Mouse (Mus musculus) embryonic stem cell, embryonic (primary cell): Measurements from ENCODE around the gene Plekhg4.

Source experiments
- CTCF ChIA-PET, 4 experiments: fragments of 300-600 bp in 2 of 4; fragments of 350-600 bp in 2 of 4; sonication (Branson Sonifier 250); formaldehyde crosslinking; loops; one replicate each; lab custom pipeline; 2022; ENCODE audit warnings: inconsistent platforms in 2 of 4; lab: Charles Lee
- POLR2A ChIA-PET, 4 experiments: fragments of 300-600 bp in 2 of 4; fragments of 350-600 bp in 2 of 4; sonication (Branson Sonifier 250); formaldehyde crosslinking; loops; one replicate each; lab custom pipeline; 2022; ENCODE audit warnings: antibody characterized with exemption in 4 of 4, inconsistent platforms in 1 of 4; lab: Charles Lee

The Plekhg4 gene

GRCm38 (mm10) chr8:105373032-105373431 is at the start of gene Plekhg4:
Gene Plekhg4 (plus strand): TSS chr8:105373274.
- ChIA-PET POLR2A (interaction anchor here in 2 of 4 experiments (0.6 to 1.9 kb wide), 6 partner anchors 9 to 62 kb away, joined by 3 to 5 read pairs (median 3); partner anchors contain the start of gene Slc9a5 (in 1 of the 2)), CTCF (interaction anchor here in 3 of 4 experiments (0.6 to 4.2 kb wide), 7 partner anchors 14 to 119 kb away, joined by 3 to 26 read pairs (median 12); partner anchors contain the start of gene B3gnt9 (in 1 of the 3))

GRCm38 (mm10) chr8:105325641-105326093 is 47.4 kb upstream of the Plekhg4 start:
- ChIA-PET CTCF (interaction anchor here in 1 of 4 experiments (0.6 kb wide), 1 partner anchor 11 kb away, joined by 3 read pairs; no protein-coding TSS in a partner anchor), POLR2A (interaction anchor here in 3 of 4 experiments (1.0 to 3.9 kb wide), 9 partner anchors 8 to 122 kb away, joined by 3 to 28 read pairs (median 6); partner anchors contain the start of genes E2f4 (in 2 of the 3), Fhod1 (in 1 of the 3) and Slc9a5 (in 1 of the 3))

GRCm38 (mm10) chr8:105326141-105326672 is 46.9 kb upstream of the Plekhg4 start, which contains the start of the genes Lrrc29 and Tmem208:
Gene Lrrc29 (minus strand): TSS chr8:105326278.
Gene Tmem208 (plus strand): TSS chr8:105326354.
- CTCF ChIA-PET: interaction anchor here in 3 of 4 experiments (0.6 to 2.3 kb wide), 5 partner anchors 10 to 1089 kb away, joined by 3 to 5 read pairs (median 3); partner anchors contain the start of genes Fhod1 (in 1 of the 3) and Zfp90 (in 1 of the 3)
- POLR2A ChIA-PET: interaction anchor here in 3 of 4 experiments (0.5 to 3.9 kb wide), 16 partner anchors 9 to 190 kb away, joined by 3 to 28 read pairs (median 5); partner anchors contain the start of genes E2f4 (in 2 of the 3), Fhod1 (in 2 of the 3), Slc9a5 (in 2 of the 3) and Elmo3 (in 1 of the 3)

GRCm38 (mm10) chr8:105326968-105327367 is 46.1 kb upstream of the Plekhg4 start:
- CTCF ChIA-PET: interaction anchor here in 3 of 4 experiments (0.5 to 2.3 kb wide), 9 partner anchors 9 to 1088 kb away, joined by 3 to 5 read pairs (median 3); partner anchors contain the start of genes Fhod1 (in 1 of the 3) and Zfp90 (in 1 of the 3)
- POLR2A ChIA-PET: interaction anchor here in 3 of 4 experiments (0.7 to 3.9 kb wide), 16 partner anchors 9 to 57 kb away, joined by 3 to 28 read pairs (median 4); partner anchors contain the start of genes E2f4 (in 2 of the 3), Fhod1 (in 2 of the 3), Slc9a5 (in 2 of the 3) and Elmo3 (in 1 of the 3)

GRCm38 (mm10) chr8:105330325-105330724 is 42.7 kb upstream of the Plekhg4 start:
- CTCF ChIA-PET: no interaction called here
- POLR2A ChIA-PET: interaction anchor here in 2 of 4 experiments (0.7 to 2.1 kb wide), 8 partner anchors 8 to 53 kb away, joined by 3 to 5 read pairs (median 4); partner anchors contain the start of genes Fhod1 (in 2 of the 2) and Slc9a5 (in 1 of the 2)

GRCm38 (mm10) chr8:105331469-105331868 is 41.6 kb upstream of the Plekhg4 start:
- CTCF ChIA-PET: no interaction called here

GRCm38 (mm10) chr8:105331931-105332330 is 41.1 kb upstream of the Plekhg4 start:
- CTCF ChIA-PET: no interaction called here
- POLR2A ChIA-PET: interaction anchor here in 2 of 4 experiments (0.5 to 2.1 kb wide), 5 partner anchors 8 to 27 kb away, joined by 3 to 5 read pairs (median 3); partner anchors contain the start of genes Fhod1 (in 1 of the 2) and Slc9a5 (in 1 of the 2)

More at GRCm38 (mm10) chr8:105331469-105331868, 41.6 kb upstream of the Plekhg4 start:
- POLR2A ChIA-PET: interaction anchor here in 2 of 4 experiments (0.6 to 2.1 kb wide), 7 partner anchors 9 to 27 kb away, joined by 3 to 5 read pairs (median 3); partner anchors contain the start of genes Fhod1 (in 2 of the 2) and Slc9a5 (in 1 of the 2)

- POLR2A ChIA-PET: interaction anchor here in 2 of 4 experiments (0.5 to 1.6 kb wide), 4 partner anchors 10 to 28 kb away, joined by 3 to 5 read pairs (median 3); no protein-coding TSS in a partner anchor
- CTCF ChIA-PET: no interaction called here
These were observed 40.6 kb upstream of the Plekhg4 start for GRCm38 (mm10) chr8:105332523-105332922.

- CTCF ChIA-PET: interaction anchor here in 3 of 4 experiments (0.5 to 2.1 kb wide), 13 partner anchors 10 to 1712 kb away, joined by 3 to 14 read pairs (median 4); partner anchors contain the start of genes Fhod1 (in 1 of the 3), Pdf (in 1 of the 3), Slc9a5 (in 1 of the 3) and Tppp3 (in 1 of the 3)
- POLR2A ChIA-PET: interaction anchor here in 3 of 4 experiments (0.6 to 4.1 kb wide), 27 partner anchors 9 to 256 kb away, joined by 3 to 32 read pairs (median 4); partner anchors contain the start of genes Fhod1 (in 3 of the 3), Slc9a5 (in 3 of the 3), Lrrc29 (in 2 of the 3) and Tmem208 (in 2 of the 3)
These were observed 36.5 kb upstream of the Plekhg4 start for GRCm38 (mm10) chr8:105336373-105337130.

GRCm38 (mm10) chr8:105338992-105339391 is 34.1 kb upstream of the Plekhg4 start:
- ChIA-PET POLR2A (interaction anchor here (0.5 to 4.1 kb wide), 9 partner anchors 9 to 132 kb away, joined by 3 to 32 read pairs (median 4); partner anchors contain the start of genes Fhod1 (in 3 of the 4), Lrrc29 (in 2 of the 4), Tmem208 (in 2 of the 4) and E2f4 (in 1 of the 4)), CTCF (interaction anchor here in 1 of 4 experiments (1.0 to 1.3 kb wide), 2 partner anchors 9 to 31 kb away, joined by 3 to 4 read pairs; partner anchors contain the start of gene Fhod1)

GRCm38 (mm10) chr8:105339886-105340635 is 33.0 kb upstream of the Plekhg4 start:
- CTCF ChIA-PET: interaction anchor here in 2 of 4 experiments (0.6 to 1.3 kb wide), 3 partner anchors 8 to 108 kb away, joined by 3 to 7 read pairs (median 4); partner anchors contain the start of gene Fhod1 (in 1 of the 2)
- POLR2A ChIA-PET: interaction anchor here in 3 of 4 experiments (0.6 to 4.1 kb wide), 7 partner anchors 8 to 349 kb away, joined by 3 to 32 read pairs (median 3); partner anchors contain the start of genes Fhod1 (in 2 of the 3), E2f4 (in 1 of the 3) and Slc9a5 (in 1 of the 3)

- CTCF ChIA-PET: no interaction called here
These were observed 31.7 kb upstream of the Plekhg4 start for GRCm38 (mm10) chr8:105341399-105341798.

GRCm38 (mm10) chr8:105342768-105343167 is 30.3 kb upstream of the Plekhg4 start:
- POLR2A ChIA-PET: interaction anchor here in 3 of 4 experiments (0.6 to 1.3 kb wide), 4 partner anchors 10 to 47 kb away, joined by 3 to 4 read pairs (median 4); partner anchors contain the start of gene Exoc3l (in 1 of the 3)
- CTCF ChIA-PET: interaction anchor here in 1 of 4 experiments (0.6 kb wide), 1 partner anchor 18 kb away, joined by 4 read pairs; no protein-coding TSS in a partner anchor

More at GRCm38 (mm10) chr8:105341399-105341798, 31.7 kb upstream of the Plekhg4 start:
- POLR2A ChIA-PET: interaction anchor here in 2 of 4 experiments (0.6 to 1.0 kb wide), 4 partner anchors 15 to 140 kb away, joined by 3 to 5 read pairs (median 3); partner anchors contain the start of genes Lrrc29 (in 1 of the 2), Nol3 (in 1 of the 2) and Tmem208 (in 1 of the 2)

GRCm38 (mm10) chr8:105343791-105344574 is 29.1 kb upstream of the Plekhg4 start:
- ChIA-PET POLR2A (interaction anchor here in 2 of 4 experiments (1.3 to 1.4 kb wide), 2 partner anchors 16 kb away, joined by 3 to 4 read pairs; no protein-coding TSS in a partner anchor), CTCF (interaction anchor here in 1 of 4 experiments (0.6 kb wide), 1 partner anchor 82 kb away, joined by 3 read pairs; no protein-coding TSS in a partner anchor)
